Mouse (Mus musculus) liver, adult (tissue): ENCODE results near the gene Cdkl3.

Experiments used
- GATA4 ChIP-seq: IDR thresholded peaks from 2 replicates; pipeline ENCODE4 v1.6.1; 2014; ENCODE audit warnings: mild to moderate bottlenecking, low read length; ENCODE audit not compliant: insufficient replicate concordance

Gene Cdkl3

GRCm38 (mm10) chr11:52117156-52117555, 113.1 kb downstream of the Cdkl3 start:
- TF ChIP-seq GATA4 = no peak

GRCm38 (mm10) chr11:52122045-52122444, 118.0 kb downstream of the Cdkl3 start:
- no peak for TF ChIP-seq GATA4

- TF ChIP-seq GATA4 = no peak
Observed at GRCm38 (mm10) chr11:52124468-52124867, 120.4 kb downstream of the Cdkl3 start.

- no peak for TF ChIP-seq GATA4
Observed at GRCm38 (mm10) chr11:52127169-52127568, 123.1 kb downstream of the Cdkl3 start.

DNA sequence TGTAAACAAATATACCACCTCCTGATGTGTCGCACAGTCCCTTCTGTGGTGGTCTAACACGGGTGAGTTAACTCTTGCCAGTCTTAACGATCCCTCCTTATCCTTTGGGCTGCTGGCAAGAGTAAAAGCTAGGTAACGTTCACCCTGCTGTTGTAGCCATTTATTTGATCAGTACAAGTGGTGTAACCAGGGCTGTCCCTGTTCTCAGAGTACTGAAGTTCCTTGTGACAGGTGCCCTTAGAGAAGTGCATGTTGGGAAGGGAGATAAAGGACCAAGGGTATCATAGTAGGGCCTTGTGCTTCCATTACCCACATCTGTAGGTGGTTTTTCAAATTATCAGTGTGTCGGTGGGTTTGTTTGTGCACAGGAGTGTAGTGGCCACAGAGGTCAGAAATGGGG, 123.7 kb downstream of the Cdkl3 start:
- no peak for TF ChIP-seq GATA4

DNA sequence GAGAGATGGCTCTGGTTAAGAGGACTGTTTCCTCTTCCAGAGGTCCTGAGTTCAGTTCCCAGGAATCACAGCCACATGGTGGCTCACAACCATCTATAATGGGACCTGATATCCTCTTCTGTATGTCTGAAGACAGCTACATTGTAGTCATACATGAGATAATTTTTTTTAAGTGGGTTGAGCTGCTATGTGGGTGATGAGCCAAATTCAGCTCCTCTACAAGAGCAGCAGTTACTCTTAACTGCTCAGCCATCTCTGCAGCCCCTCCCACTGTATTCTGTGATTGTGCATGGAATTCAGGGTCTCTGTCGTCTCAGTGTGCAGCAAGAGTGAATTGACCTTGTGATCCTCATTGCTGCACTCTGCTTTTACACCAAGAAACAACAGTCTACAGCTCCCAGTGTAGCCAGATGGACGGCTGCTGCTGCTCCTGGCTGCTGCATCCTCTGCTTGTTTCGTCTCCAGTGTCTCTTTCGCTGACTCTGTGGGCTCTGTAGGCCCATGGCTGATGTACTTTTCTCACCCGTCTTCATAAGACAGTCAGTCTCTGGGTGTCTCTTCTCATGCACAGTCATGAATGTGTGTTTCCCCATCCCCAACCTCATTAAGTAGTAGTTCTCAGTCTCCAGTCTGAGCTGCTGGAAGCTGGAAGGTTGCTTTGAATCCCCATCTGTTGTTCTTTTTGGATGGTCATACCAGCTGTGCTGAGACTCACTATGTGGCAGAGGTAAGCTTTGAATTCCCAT, 124.5 kb downstream of the Cdkl3 start:
- no peak for TF ChIP-seq GATA4

DNA sequence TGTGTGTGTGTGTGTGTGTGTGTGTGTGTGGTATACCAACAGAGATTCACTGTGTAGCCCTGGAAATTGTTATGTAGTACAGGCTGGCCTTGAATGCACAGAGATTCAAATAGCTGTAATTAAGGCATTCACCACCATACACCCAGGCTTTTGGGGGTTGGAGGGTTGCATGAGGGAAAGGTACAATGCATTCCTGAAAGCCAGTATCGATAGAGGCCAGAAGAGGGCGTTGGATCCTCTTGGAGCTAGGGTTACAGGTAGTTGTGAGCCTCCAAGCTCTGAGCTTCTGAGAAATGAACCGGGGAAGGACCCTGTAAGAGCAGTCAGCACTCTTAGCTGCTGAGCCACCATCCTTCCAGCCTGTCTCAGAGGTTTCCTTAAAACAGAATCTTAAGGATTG, 125.2 kb downstream of the Cdkl3 start:
- TF ChIP-seq GATA4 = no peak

GRCm38 (mm10) chr11:52129621-52130450, 125.8 kb downstream of the Cdkl3 start:
- TF ChIP-seq GATA4 = no peak

DNA sequence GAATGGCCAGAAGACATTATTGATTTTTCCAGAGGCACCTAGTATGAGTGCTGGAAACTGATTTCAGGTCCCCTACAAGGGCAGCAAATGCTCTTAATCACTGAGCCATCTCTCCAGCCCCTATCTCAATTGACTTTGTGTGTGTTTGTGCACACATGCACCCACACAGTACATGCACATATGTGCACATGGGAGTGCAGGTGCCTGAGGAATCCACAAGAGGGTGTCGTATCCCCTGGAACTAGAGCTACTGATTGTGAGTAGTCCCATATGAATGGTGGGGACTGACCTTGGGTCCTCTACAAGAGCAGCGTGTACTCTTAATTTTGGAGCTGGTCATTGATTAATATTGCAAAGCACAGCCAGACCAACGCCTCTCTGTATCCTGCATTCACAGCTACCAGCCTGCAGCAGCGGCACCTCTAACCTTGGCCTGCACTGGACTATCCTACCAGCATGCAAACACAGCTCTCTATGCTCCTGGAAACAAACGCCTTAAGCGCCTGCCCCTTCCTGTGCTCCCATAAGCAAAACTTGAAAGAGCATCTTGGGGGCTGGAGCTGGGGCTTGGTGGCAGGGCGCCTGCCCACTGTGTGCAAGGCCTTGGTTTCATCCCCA, 126.5 kb downstream of the Cdkl3 start:
- no peak for TF ChIP-seq GATA4
